Mouse (Mus musculus) embryonic fibroblast, embryonic 13.5 days (primary cell): ENCODE measurements at regions not wholly inside any gene's neighbourhood (a gene's known extent, or its start where the extent isn't known, plus 50 kb on each side); places are given as distances from the start of the nearest gene placed in this dataset.

Source experiments
- CTCF ChIP-seq: IDR thresholded peaks from 2 replicates; pipeline ENCODE4 v1.5.1; 2011; ENCODE audit warnings: mild to moderate bottlenecking, control low read depth, low read length, moderate library complexity, borderline replicate concordance; ENCODE audit not compliant: insufficient read depth
- POLR2A ChIP-seq: IDR thresholded peaks from 2 replicates; pipeline ENCODE4 v1.6.1; 2011; ENCODE audit warnings: low read depth, mild to moderate bottlenecking, control low read depth, low read length, moderate library complexity

DNA sequence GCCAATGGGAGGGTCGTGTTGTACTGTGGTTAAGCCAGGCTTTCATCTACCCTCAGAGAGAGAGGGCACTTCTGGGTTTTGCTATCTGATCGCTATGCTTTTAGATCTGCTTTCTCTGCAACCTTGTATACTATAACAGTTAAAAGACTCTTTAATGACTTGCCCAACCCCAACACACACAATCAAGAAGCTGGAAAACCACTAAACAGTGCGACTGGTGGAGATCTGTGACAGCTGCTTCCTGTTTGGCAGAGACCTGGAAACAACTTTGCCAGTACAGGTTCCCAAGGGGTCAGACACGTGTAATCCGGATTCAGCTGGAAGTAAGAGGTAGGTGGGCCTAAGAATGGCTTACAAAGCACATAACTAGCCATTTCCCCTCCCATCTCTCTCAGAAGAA, 208.6 kb upstream of the Amigo2 start:
- TF ChIP-seq CTCF: no peak
- no peak for TF ChIP-seq POLR2A
